Mouse (Mus musculus) urinary bladder, postnatal 14 days (tissue): ENCODE measurements around the gene Crocc2.
A peak's percentile ranks its signal among the peaks of the same experiment; 100 is the strongest.

Experiments used
- DNase-seq: peaks from one replicate; pipeline ENCODE4 v3.0.0; 2021; ENCODE audit warnings: low spot score

Gene Crocc2

DNA sequence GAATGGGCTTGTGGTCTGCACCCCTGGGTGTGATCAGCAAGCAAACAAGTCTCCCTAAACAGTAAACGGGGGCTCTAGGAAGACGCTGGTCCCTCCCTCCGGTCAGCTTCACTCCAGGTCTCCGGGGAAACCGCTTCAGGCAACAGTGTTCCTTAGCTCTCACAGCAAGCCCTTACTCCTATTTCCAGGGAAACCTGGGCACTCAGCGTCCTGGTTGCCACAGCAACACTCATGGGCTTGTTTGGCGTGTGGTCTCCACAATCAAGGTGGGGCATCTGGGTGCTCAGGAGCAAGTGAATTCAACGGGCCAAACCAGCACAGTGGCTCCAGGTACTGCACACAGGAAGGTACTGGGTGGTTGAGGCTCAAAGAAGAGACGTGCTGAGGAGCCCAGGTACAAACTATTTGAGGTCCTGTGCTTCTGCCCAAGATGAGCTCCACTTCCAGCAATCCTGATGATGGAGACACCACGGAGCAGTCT is at the start of gene Crocc2:
Gene Crocc2, plus strand, starts transcription at position 431 of the 481 bp plus-strand sequence.
- DNase-seq = no peak

DNA sequence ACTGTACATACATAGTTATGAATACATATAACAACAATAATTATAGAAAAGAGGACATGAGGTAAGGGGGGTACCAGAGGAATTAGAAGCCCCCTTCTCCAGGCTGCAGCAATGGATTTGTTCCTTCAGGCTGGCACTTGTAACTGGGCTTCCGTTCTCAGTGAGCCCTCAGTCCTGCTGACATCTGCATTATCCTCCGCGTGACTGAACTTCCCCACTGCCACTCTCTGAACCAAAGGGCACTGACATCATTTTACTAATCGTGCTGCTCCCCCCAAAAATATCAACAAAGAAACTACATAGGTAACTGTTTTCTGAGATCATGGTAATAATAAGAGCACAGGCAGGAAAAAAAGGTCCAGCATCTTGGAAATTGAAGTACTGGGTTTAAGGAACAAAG is 49.7 kb upstream of the Crocc2 start:
- no peak for DNase-seq

- DNase-seq = no peak
Observed at GRCm38 (mm10) chr1:93123179-93123854, 45.2 kb upstream of the Crocc2 start.

GRCm38 (mm10) chr1:93124066-93124465 is 44.5 kb upstream of the Crocc2 start:
- no peak for DNase-seq

GRCm38 (mm10) chr1:93125256-93125655 is 43.3 kb upstream of the Crocc2 start:
- DNase-seq = no peak

GRCm38 (mm10) chr1:93128209-93128608 is 40.3 kb upstream of the Crocc2 start:
- no peak for DNase-seq

DNA sequence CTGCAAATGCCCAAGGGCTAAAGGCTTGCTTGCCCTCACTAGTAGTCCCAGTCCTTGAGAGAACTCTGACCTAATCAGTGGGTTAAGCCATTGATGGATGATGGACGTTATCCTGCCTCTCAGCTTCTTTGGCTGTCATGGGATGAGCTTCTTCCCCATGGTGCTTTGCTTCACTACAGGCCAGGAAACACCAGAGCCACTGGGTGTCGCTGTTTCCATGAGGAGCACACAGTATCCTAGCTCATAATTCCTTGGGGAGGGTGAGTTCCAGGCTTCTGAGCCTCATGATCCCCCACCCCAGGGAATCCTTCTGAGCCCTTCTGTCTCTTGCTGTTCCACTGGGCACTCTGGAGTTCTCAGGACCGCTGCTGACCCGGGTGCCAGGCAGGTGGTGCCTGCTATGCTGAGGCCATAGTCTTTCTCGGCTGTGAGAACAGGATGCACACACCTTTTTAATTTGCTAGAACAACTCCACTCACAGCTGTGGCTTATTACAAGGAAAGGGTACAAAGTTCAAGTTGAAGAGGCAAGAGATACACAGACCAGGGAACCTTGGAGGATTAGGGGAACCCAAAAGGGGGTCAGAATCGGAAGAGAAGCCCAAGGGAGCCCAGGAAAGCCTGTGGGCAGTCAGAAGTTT is 39.7 kb upstream of the Crocc2 start:
- DNase-seq = peak; percentile 69

DNA sequence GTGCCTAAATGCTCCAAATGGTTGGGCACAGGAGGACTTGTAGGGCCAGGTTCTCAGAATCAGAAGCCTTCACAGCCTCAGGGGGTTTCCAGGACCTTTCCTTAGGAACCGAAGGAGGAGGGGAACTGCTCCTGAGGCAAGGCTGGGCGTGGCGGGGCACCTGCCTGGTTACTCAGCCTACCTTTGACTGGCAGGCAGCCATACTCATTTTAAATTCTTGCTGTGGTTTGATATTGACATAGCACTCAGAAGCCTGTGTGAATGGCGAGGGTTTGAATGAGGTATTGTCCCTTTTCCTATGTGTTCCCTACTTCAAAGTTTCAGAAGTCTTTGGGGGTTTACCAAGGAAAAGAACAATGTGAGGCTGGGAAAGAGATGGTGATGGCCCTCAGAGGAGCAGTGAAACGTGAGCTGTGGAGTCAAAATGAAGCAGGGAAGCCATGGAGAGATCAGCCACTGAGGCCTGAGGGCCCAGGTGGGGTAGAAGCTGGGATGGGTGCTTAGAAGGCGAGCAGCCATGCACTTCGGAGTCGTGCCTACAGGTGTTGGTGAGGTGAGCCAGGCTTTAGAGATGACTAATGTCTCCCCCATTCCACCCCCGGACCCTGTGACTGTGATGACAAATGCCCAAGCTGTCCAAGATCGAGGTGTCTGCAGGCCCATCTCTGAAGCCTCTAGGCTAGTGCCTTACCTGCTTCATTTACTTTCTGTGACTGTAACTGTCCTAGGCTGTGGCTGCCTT is 38.1 kb upstream of the Crocc2 start:
- peak; percentile 35 for DNase-seq

DNA sequence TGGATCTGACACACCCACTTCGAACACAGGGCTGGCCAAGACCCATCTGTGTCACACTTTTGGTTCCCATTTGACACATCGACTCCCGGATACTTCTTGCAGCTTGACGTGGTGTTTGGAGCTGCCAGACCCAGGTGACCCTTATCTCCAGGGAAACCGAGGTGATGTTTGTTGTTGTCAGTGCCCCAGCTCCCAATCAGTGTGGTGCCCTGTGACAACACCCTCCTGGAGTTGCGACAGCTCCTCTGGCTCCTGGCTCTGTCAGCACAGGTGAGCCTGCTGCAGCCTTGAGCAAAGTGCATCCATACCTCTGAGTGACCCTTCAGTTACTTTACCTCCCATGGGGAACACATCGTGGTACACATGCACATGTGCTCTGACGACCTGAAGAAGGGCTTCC is 35.8 kb upstream of the Crocc2 start:
- DNase-seq = no peak

- DNase-seq = no peak
Observed at GRCm38 (mm10) chr1:93135036-93135526, 33.4 kb upstream of the Crocc2 start, which contains the start of gene Agxt. Agxt (plus strand) TSS chr1:93135240.

DNA sequence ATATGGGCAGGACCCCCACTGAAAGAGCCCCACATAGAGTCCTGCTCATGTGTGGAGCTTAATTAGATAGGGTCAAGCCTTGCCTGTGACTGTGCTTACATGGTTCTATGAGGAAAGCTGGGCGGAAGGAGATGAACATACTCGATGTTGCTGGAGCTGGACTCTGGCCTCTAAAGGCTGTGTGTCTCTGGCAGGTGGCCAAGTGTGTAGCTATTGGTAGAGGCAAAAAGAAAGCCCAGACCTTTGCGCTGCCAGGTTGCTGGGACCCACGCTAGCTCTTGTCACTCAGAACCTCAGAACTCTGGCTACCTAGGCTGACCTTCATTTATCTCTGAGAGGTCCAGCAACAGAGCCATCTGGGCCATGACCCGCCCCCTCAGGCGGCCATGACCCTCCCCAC is 30.0 kb upstream of the Crocc2 start:
- no peak for DNase-seq

DNA sequence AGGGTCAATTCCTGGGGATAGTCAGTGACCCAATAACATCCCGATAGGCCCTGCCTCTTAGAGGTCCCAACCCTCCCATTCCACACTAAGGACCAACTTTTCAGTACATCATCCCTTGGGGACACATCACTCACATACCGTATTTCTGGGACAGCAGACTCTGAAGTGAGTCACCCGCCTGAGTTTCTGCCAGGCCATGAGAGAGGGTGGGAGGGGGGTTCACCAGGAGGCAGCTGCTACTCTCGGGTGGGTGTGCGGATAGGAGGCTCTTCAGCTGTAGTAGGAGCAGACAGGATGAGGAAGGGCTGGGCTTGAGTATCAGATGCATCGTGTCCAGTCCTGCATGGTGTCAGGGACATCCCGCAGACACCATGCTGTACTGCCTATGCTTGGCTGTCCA is 28.8 kb upstream of the Crocc2 start:
- DNase-seq = no peak

DNA sequence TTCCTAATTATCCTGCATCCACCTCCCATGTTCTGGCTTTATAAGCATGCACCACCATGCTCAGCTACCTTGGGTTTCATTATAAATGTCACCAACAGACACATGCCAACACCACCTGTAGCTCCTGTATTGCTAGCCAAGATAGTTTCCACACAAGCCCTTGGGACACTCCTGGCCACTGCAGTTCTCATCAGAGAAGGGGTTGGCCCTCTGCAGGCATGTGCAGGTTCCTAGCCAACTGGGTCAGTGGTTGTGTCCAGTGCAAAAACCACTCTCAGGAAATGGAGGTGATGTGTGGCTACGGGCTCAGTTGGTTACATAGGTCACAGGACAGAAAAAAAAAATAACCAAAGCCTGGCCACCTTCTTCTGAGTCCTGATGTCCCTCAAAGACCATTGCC is 25.7 kb upstream of the Crocc2 start:
- no peak for DNase-seq

- no peak for DNase-seq
Observed at GRCm38 (mm10) chr1:93144176-93144575, 24.3 kb upstream of the Crocc2 start.

- DNase-seq = peak; percentile 36
Observed at GRCm38 (mm10) chr1:93150907-93151661, 17.4 kb upstream of the Crocc2 start.

- DNase-seq = peak; percentile 57
Observed at GRCm38 (mm10) chr1:93157566-93157965, 11.0 kb upstream of the Crocc2 start.

- DNase-seq = peak; percentile 64
Observed at GRCm38 (mm10) chr1:93158916-93159315, 9.6 kb upstream of the Crocc2 start.

GRCm38 (mm10) chr1:93159566-93160500 is 8.7 kb upstream of the Crocc2 start:
- DNase-seq = peak; percentile 45

DNA sequence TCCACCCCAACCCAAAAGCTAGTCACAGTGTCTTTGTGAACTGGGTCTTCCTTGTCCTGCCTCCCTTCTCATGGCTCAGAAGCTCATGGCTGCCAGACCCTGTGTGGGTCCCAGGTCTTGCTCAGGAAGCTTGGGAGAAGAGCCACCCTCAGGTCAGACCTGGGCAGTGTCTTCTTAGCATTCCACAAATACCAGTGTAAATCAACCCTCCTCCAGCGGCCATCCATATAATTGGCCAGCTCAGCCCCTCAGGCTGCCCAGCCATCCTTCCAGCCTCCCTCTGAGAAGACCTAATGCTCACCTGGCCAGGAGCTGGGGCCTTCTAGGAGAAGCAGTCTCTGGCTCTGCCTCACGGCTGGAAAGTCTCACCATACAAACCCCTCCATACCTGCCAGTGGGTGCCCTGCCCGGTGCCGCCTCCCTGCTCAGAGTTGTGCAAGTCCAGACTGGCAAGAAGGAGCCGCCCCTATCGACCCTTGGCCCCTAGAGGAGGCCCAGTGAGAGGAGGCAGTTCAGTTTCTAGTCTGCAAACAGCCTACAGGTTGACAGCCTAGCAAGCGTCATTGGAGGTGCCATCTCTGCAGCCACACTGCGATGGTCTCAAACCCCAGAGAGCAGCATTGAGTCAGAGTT is 7.9 kb upstream of the Crocc2 start, which contains the start of gene 2310007B03Rik:
Gene 2310007B03Rik, minus strand, starts transcription at position 448 of the 633 bp plus-strand sequence.
- DNase-seq = peak; percentile 56

DNA sequence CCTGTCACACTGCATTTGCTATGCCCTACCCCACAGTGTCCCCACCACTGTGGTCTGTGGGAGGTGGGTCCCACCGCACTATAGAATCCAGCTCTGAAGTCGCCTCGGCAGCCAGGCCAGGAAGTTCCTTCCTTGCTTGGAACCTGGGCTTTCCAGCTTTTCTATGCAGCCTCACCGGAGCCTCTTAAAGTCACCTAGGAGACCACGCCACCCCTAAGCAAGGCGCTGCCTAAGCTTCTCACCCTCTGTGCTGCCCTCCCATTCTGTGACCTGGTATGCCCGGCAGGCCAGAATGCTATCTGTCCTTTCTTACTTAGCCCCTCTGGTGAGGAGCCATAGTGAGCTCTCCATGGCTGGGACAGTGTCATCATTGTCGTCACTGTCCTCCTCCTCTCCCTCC is 7.2 kb upstream of the Crocc2 start:
- no peak for DNase-seq
